Mouse (Mus musculus): Measurements from ENCODE around the gene Artn.

DNA sequence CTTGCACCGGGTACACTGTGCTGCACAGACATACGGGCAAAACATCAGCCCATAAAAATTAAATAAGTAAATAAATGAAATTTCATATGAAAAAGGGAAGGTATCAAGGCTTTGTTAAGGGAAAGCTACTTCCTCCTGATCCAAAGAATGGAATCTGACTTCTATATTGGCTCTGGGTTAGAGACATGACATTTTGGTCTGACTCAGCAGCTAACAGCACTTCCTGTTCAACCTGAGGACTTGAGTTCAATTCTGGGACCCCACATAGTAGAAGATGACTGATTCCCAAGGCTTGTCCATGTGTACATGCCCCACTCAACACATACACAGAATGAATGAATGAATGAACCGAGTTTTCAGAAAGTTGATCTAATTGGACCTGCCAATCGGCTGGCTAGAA lies 11.7 kb downstream of the Artn start:
- no peak for TF ChIP-seq CTCF (IDR thresholded peaks at IDR 0.05)
- TF ChIP-seq EP300 (IDR thresholded peaks at IDR 0.05), result no peak
